Mouse (Mus musculus): ENCODE measurements around the gene Actr6. TPM values are rescaled to one million over a fixed set of nuclear protein-coding genes. Genes with fewer than 3 reads are reported as not detected.
A peak's percentile ranks its signal among the peaks of the same experiment; 100 is the strongest.
"Not testable (repeated sequence)": the region's sequence is repeated elsewhere in the genome, so short reads cannot be mapped to it uniquely, and the experiment has no call there.

The Actr6 gene
- polyA plus RNA-seq, 1 experiment from 2014 or later, result 33.3 TPM

DNA sequence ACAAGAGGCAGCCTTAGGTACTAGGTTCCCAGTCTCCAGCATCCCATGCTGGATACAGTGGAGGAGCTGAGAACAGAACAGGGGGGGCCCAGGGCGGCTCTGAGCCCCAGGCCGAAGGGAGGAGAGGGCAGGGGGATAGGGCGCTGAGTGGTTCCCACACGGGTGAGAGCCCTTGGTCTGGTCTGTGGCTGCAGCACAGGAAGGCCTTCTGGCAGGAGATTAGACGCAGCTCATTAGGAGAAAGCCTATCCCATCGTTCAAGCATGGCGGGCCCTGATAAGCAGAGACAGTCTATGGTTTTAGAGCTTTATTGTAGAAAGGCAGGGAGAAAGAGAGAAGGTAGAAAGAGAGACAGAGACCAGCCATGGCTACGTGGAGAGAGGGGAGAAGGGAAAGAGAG, 42.1 kb downstream of the Actr6 start:
- no peak overlapping the region for H3K4me2 ChIP-seq
- no peaks in the 10 kb centered on the region for H3K36me3 ChIP-seq
- no peaks in the 10 kb centered on the region for H3K27me3 ChIP-seq
- no peak overlapping the region for H3K9ac ChIP-seq
- no peak for ATAC-seq (ENCODE audit: insufficient number of reproducible peaks, low FRiP score, low TSS enrichment, low read depth)
- no peak overlapping the region for H3K4me3 ChIP-seq
- no peaks in the 10 kb centered on the region for H3K9me3 ChIP-seq
- H3K27ac ChIP-seq, result no peak overlapping the region
- peaks cover 9% of the 10 kb centered on the region for H3K4me1 ChIP-seq
- whole genome bisulfite sequencing, result 66% methylated on average over 8 of the region's 8 CpGs

DNA sequence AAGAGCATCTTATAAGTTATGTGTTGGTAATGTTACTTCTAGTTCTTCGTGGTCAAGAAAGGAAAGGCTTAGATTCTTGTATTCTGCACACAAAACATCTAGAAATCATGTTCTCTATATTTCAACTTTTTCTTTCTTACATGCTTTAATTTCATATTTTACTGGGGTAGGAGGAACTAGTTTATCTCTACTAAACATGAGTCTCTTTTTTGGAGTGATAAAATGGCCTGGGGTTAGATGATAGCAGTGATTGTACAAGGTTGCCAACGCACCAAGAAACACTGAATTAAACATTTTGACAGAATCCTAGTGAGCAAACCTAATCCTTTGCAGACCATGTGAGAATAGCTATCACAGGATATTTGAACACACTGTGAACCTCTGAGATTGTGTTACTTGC, 44.6 kb downstream of the Actr6 start:
- Histone ChIP-seq H3K27ac (no peak overlapping the region), H3K9ac (no peak overlapping the region), H3K4me2 (no peak overlapping the region), H3K4me1 (peaks cover 11% of the 10 kb centered on the region), H3K36me3 (no peaks in the 10 kb centered on the region), H3K4me3 (no peak overlapping the region), H3K27me3 (no peaks in the 10 kb centered on the region), H3K9me3 (no peaks in the 10 kb centered on the region)
- 76% methylated on average over 2 of the region's 2 CpGs for WGBS
- no peak for ATAC-seq (ENCODE audit: insufficient number of reproducible peaks, low FRiP score, low TSS enrichment, low read depth)

DNA sequence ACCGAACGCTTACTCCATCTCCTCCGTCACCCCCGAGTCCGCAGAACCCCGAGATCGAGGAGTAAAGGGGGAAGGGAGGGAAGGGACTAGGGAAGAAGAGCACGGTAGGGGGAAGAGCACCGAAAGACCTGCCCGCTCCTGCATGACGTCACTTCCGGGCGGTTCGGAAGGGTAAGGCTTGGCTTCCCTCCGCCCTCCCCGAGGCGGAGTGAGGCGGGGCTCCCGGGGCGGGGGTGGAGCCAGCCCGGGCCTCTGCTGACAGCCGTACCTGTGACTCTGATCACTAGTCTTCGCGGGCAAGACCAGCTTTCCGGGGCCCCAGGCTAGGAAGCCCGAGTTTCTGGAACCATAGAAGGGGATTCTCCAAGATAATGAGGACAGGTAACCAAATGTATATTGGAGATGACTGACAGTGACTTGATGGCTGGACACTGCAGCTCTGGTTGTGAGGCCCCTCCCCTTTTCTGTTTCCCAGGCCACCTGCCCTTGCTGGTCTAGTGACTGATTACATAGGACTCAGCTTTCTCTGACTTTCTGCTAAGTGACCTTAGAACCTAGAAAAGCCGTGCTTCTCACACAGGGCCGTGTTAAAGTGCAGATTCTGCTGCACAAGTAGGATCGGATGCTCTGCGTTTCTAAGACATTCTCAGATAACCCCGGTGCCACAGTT, 45.8 kb downstream of the Actr6 start, which contains the start of gene Scyl2:
Scyl2 (minus strand) TSS at position 147 of the 670 bp plus-strand sequence.
- Histone ChIP-seq H3K27me3 (no peaks in the 10 kb centered on the region), H3K27ac (peak within 1 kb of the TSS; percentile 54; the same call in 1 of the 2 replicates), H3K4me1 (peaks cover 11% of the 10 kb centered on the region), H3K9ac (peak within 1 kb of the TSS; percentile 72), H3K4me3 (peak within 1 kb of the TSS; percentile 97), H3K36me3 (no peaks in the 10 kb centered on the region), H3K9me3 (no peaks in the 10 kb centered on the region), H3K4me2 (peak within 1 kb of the TSS; percentile 76)
- 5% methylated on average over 31 of the region's 31 CpGs for WGBS
- ATAC-seq (ENCODE audit: insufficient number of reproducible peaks, low FRiP score, low TSS enrichment, low read depth), result peak; percentile 96

DNA sequence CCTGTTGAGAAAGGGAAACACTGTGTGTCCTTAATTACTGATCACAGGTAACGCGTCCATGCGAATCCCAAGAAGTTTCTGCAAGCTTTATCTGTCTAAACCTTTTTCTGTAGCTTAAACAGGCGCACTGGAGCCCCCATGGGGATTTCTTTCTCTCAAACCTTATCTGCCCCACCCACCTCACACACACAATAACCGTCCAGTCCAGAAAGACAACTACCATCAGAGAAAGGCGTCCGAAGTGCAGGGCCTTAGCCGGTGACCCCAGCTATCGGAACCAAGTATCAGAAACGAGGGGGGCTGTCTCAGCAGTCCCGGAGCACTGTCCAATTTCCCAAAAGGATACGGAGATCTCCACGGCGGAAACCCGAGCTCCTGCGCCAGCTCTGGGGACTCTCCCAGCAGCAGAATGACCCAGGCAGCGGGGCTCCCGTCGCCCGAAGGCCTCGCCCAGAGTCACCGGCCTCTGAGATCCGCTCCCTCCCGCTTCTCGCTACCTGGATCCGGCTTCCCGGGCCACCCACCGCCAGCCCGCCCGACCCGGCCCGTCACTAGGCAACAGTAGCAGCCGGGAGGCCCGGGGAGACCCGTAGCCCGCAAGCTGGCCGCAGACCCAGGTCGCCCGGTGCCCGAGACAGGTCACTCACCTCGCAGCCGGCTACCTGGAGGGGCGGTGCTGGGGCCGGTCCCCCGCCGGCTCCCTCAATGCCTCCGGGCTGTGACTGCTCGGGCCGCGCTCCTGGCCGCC, 46.5 kb downstream of the Actr6 start:
- H3K9ac ChIP-seq, result peak overlapping the region; percentile 72
- H3K4me3 ChIP-seq, result peak overlapping the region; percentile 97
- peaks cover 11% of the 10 kb centered on the region for H3K4me1 ChIP-seq
- 2% methylated on average over 49 of the region's 51 CpGs for WGBS
- no peaks in the 10 kb centered on the region for H3K36me3 ChIP-seq
- ATAC-seq (ENCODE audit: insufficient number of reproducible peaks, low FRiP score, low TSS enrichment, low read depth), result peak; percentile 52; the same call in 1 of the 2 replicates
- no peaks in the 10 kb centered on the region for H3K27me3 ChIP-seq
- peak overlapping the region; percentile 54; the same call in 1 of the 2 replicates for H3K27ac ChIP-seq
- H3K4me2 ChIP-seq, result peak overlapping the region; percentile 76
- H3K9me3 ChIP-seq, result no peaks in the 10 kb centered on the region

DNA sequence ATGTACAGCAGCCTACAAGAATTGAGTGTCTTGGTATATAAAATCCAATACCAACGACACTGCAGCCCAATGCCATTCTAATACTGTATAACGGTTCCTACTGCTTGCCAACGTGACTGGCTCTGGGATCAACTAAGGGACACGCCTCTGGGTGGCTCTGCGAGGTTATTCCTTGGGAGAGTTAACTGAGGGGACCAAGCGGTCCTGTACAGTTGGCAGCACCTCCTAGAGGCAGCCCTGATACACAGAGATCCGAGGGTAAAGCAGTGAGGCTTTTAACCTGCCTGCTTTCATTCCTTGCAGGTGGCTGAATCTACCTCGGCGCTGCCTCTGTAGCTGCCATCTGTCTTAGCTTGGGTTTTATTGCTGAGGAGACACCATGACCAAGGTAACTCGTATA, 49.1 kb downstream of the Actr6 start:
- H3K4me3 ChIP-seq, result no peak overlapping the region
- no peak overlapping the region for H3K27ac ChIP-seq
- WGBS, result 75% methylated on average over 10 of the region's 10 CpGs
- no peaks in the 10 kb centered on the region for H3K9me3 ChIP-seq
- no peaks in the 10 kb centered on the region for H3K36me3 ChIP-seq
- H3K27me3 ChIP-seq, result no peaks in the 10 kb centered on the region
- H3K9ac ChIP-seq, result no peak overlapping the region
- ATAC-seq (ENCODE audit: insufficient number of reproducible peaks, low FRiP score, low TSS enrichment, low read depth), result no peak
- peaks cover 11% of the 10 kb centered on the region for H3K4me1 ChIP-seq
- no peak overlapping the region for H3K4me2 ChIP-seq

DNA sequence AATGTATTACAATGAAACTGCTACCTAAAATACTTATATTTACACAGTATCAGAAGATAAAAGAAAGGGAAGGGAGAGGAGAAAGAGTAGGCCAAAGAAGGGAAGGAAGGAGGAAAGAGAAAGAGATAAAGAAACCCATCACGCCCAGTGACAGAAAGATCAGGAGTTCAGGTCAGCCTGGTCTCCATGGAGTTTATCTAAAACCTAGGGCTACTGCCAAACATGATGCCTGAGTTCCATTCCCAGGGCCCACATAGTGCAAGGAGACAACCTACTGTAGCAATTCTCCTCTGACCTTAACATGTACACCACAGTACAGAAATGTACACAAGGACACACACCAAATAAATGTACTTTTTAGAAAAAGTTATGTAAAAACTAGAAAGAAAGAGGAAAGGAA, 49.9 kb downstream of the Actr6 start:
- Histone ChIP-seq H3K27ac (no peak overlapping the region), H3K4me1 (peaks cover 11% of the 10 kb centered on the region), H3K9ac (no peak overlapping the region), H3K4me2 (no peak overlapping the region), H3K4me3 (no peak overlapping the region), H3K36me3 (no peaks in the 10 kb centered on the region), H3K27me3 (no peaks in the 10 kb centered on the region), H3K9me3 (no peaks in the 10 kb centered on the region)
- WGBS, result 88% methylated on average over 1 of the region's 1 CpGs
- ATAC-seq (ENCODE audit: insufficient number of reproducible peaks, low FRiP score, low TSS enrichment, low read depth), result no peak

DNA sequence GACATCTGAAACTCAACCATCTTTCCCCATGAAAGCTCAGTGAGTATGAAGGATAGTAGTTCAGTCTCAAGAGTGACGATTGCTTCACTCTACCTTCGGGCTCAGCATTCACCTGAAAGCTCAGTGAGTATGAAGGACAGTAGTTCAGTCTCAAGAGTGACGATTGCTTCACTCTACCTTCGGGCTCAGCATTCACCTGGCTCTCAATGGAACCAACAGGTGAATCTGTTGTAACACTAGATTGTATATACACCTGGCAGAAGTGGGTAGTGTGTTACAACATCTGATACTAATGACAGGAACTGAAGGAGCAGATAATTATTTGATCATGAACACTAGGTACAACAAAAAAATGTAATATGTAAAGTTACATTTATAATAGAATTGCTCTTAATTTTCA, 50.4 kb downstream of the Actr6 start:
- H3K4me2 ChIP-seq, result no peak overlapping the region
- H3K4me1 ChIP-seq, result peaks cover 11% of the 10 kb centered on the region
- no peak for ATAC-seq (ENCODE audit: insufficient number of reproducible peaks, low FRiP score, low TSS enrichment, low read depth)
- H3K36me3 ChIP-seq, result no peaks in the 10 kb centered on the region
- H3K27ac ChIP-seq, result no peak overlapping the region
- 95% methylated on average over 4 of the region's 4 CpGs for WGBS
- H3K4me3 ChIP-seq, result no peak overlapping the region
- no peaks in the 10 kb centered on the region for H3K9me3 ChIP-seq
- no peak overlapping the region for H3K9ac ChIP-seq
- no peaks in the 10 kb centered on the region for H3K27me3 ChIP-seq

DNA sequence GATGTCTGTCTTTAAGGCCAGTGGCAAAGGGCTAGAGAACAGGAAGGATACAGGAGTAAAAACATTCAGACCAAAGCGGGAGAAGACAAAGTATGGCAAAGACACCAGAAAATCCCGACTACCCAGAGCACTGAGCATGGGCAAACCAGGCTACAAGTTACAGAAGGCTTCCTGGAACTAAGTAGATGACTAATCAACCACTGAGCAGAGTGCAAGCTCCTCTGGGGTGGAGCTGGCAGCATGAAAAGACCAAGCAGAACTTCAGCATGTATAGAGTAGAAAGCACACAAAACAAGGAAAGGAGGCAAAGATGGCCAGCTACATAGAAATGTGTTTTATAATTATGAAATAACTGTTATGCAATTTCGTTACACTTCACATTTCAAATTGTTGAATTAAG, 51.6 kb downstream of the Actr6 start:
- H3K27ac ChIP-seq, result no peak overlapping the region
- H3K4me3 ChIP-seq, result no peak overlapping the region
- H3K4me2 ChIP-seq, result no peak overlapping the region
- peaks cover 7% of the 10 kb centered on the region for H3K4me1 ChIP-seq
- no peak overlapping the region for H3K9ac ChIP-seq
- WGBS, result 91% methylated on average over 3 of the region's 3 CpGs
- ATAC-seq (ENCODE audit: insufficient number of reproducible peaks, low FRiP score, low TSS enrichment, low read depth), result no peak
- H3K9me3 ChIP-seq, result no peaks in the 10 kb centered on the region
- no peaks in the 10 kb centered on the region for H3K36me3 ChIP-seq
- H3K27me3 ChIP-seq, result no peaks in the 10 kb centered on the region

DNA sequence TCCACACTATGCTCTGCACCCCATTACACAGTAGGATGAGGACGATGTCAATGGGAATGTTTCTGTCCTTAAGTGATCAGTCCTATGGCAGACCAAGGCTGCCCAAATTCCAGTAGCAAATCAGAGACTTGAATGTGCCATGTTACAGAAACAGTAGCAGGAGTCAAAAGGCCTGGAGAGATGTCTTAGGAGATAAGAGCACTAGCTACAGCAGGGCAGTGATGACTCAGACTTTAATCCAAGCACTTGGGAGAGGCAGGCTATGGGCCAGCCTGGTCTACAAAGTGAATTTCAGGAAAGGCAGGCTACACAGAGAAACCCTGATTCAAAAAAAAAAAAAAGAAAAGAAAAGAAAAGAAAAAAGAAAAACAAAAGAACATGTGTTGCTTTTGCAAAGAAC, 52.6 kb downstream of the Actr6 start:
- H3K27ac ChIP-seq, result no peak overlapping the region
- H3K4me1 ChIP-seq, result no peaks in the 10 kb centered on the region
- no peaks in the 10 kb centered on the region for H3K36me3 ChIP-seq
- H3K9ac ChIP-seq, result no peak overlapping the region
- H3K4me2 ChIP-seq, result no peak overlapping the region
- 83% methylated on average over 1 of the region's 1 CpGs for WGBS
- ATAC-seq (ENCODE audit: insufficient number of reproducible peaks, low FRiP score, low TSS enrichment, low read depth), result no peak
- no peaks in the 10 kb centered on the region for H3K27me3 ChIP-seq
- H3K9me3 ChIP-seq, result no peaks in the 10 kb centered on the region
- H3K4me3 ChIP-seq, result no peak overlapping the region

DNA sequence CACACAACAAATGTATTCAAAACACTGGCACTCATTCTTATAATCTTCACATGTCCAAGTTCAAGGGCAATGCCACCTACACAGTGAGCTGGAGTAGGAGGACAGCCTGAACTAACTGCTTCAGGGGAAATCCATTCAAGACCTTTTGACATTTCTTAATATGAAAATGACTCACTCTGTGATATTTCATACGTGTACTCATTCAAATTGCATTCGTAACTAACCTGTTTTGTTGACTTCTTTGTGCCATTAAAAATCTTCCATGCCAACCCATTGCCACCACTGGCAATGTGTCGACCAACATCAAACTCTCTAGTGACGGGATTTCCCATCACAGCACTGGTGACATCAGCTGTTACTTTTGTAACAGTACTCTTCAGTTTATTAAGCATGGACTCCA, 54.0 kb downstream of the Actr6 start:
- no peaks in the 10 kb centered on the region for H3K9me3 ChIP-seq
- no peak overlapping the region for H3K4me3 ChIP-seq
- H3K9ac ChIP-seq, result no peak overlapping the region
- no peaks in the 10 kb centered on the region for H3K27me3 ChIP-seq
- H3K4me1 ChIP-seq, result no peaks in the 10 kb centered on the region
- no peaks in the 10 kb centered on the region for H3K36me3 ChIP-seq
- ATAC-seq (ENCODE audit: insufficient number of reproducible peaks, low FRiP score, low TSS enrichment, low read depth), result no peak
- H3K4me2 ChIP-seq, result no peak overlapping the region
- no peak overlapping the region for H3K27ac ChIP-seq
- 89% methylated on average over 4 of the region's 4 CpGs for WGBS

DNA sequence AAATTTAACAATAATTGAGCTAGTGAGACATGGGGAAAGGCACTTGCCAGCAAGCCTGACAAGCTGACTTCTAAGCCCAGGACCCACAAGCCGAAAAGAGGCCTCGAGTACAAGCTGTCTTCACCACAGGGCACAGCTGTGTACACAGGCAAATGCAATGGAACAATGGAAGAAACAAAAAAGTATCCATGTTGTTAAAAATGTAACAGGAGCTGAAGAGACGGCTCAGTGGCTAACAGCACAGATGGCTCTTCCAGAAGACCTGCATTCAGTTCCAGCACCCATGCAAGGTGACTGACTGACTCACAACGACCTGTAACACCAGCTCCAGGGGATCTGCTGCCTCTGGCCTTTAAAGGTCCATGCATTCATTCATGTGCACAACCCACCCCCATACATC, 55.5 kb downstream of the Actr6 start:
- H3K36me3 ChIP-seq, result no peaks in the 10 kb centered on the region
- no peak for ATAC-seq (ENCODE audit: insufficient number of reproducible peaks, low FRiP score, low TSS enrichment, low read depth)
- no peak overlapping the region for H3K9ac ChIP-seq
- H3K9me3 ChIP-seq, result no peaks in the 10 kb centered on the region
- WGBS, result 72% methylated on average over 4 of the region's 4 CpGs
- H3K27me3 ChIP-seq, result no peaks in the 10 kb centered on the region
- H3K4me3 ChIP-seq, result no peak overlapping the region
- no peak overlapping the region for H3K27ac ChIP-seq
- no peaks in the 10 kb centered on the region for H3K4me1 ChIP-seq
- H3K4me2 ChIP-seq, result no peak overlapping the region

DNA sequence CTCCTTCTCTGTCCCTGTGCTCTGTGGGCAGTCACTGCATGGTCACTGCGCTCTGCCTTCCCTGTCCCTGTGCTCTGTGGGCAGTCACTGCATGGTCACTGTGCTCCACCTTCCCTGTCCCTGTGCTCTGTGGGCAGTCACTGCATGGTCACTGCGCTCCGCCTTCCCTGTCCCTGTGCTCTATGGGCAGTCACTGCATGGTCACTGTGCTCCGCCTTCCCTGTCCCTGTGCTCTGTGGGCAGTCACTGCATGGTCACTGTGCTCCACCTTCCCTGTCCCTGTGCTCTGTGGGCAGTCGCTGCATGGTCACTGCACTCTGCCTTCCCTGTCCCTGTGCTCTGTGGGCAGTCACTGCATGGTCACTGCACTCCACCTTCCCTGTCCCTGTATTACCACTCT, 61.7 kb downstream of the Actr6 start:
- ATAC-seq (ENCODE audit: insufficient number of reproducible peaks, low FRiP score, low TSS enrichment, low read depth); H3K4me3 ChIP-seq; H3K4me1 ChIP-seq; H3K27ac ChIP-seq; H3K4me2 ChIP-seq; H3K27me3 ChIP-seq; H3K36me3 ChIP-seq; H3K9me3 ChIP-seq; H3K9ac ChIP-seq: not testable (repeated sequence)
- 96% methylated on average over 5 of the region's 5 CpGs for WGBS
